Mouse (Mus musculus) frontal cortex, postnatal 10 days (tissue): ENCODE data around the gene Dgki.

Source experiments
- DNase-seq, 2 experiments: peaks; one replicate each; pipeline ENCODE4 v3.0.0; 2022; ENCODE audit warnings: low spot score in 2 of 2, mixed read lengths in 1 of 2

Gene Dgki

GRCm38 (mm10) chr6:37242100-37242768 lies 57.8 kb downstream of the Dgki start:
- no peak for DNase-seq

GRCm38 (mm10) chr6:37241434-37241833 lies 58.5 kb downstream of the Dgki start:
- DNase-seq = no peak

GRCm38 (mm10) chr6:37240140-37240539 lies 59.8 kb downstream of the Dgki start:
- no peak for DNase-seq

GRCm38 (mm10) chr6:37236893-37237292 lies 63.1 kb downstream of the Dgki start:
- no peak for DNase-seq

- no peak for DNase-seq
Measured at GRCm38 (mm10) chr6:37231148-37231547, 68.8 kb downstream of the Dgki start.

GRCm38 (mm10) chr6:37222947-37223510 lies 77.0 kb downstream of the Dgki start:
- DNase-seq = no peak

- no peak for DNase-seq
Measured at GRCm38 (mm10) chr6:37222016-37222415, 78.0 kb downstream of the Dgki start.

GRCm38 (mm10) chr6:37219110-37219509 lies 80.9 kb downstream of the Dgki start:
- DNase-seq = no peak

- peak; percentile 44 to 57 for DNase-seq
Measured at GRCm38 (mm10) chr6:37216342-37216763, 83.6 kb downstream of the Dgki start.

GRCm38 (mm10) chr6:37215655-37216054 lies 84.3 kb downstream of the Dgki start:
- no peak for DNase-seq

GRCm38 (mm10) chr6:37212930-37213329 lies 87.1 kb downstream of the Dgki start:
- peak in 1 of 2 experiments; percentile 36 for DNase-seq

GRCm38 (mm10) chr6:37211545-37212247 lies 88.3 kb downstream of the Dgki start:
- DNase-seq = no peak

GRCm38 (mm10) chr6:37202901-37203300 lies 97.1 kb downstream of the Dgki start:
- DNase-seq = no peak

GRCm38 (mm10) chr6:37200840-37201239 lies 99.1 kb downstream of the Dgki start:
- no peak for DNase-seq

GRCm38 (mm10) chr6:37199502-37199901 lies 100.5 kb downstream of the Dgki start:
- no peak for DNase-seq

GRCm38 (mm10) chr6:37197745-37198144 lies 102.2 kb downstream of the Dgki start:
- DNase-seq = no peak

GRCm38 (mm10) chr6:37196870-37197269 lies 103.1 kb downstream of the Dgki start:
- no peak for DNase-seq

- DNase-seq = no peak
Measured at GRCm38 (mm10) chr6:37195766-37196165, 104.2 kb downstream of the Dgki start.

- no peak for DNase-seq
Measured at GRCm38 (mm10) chr6:37181961-37182360, 118.0 kb downstream of the Dgki start.

GRCm38 (mm10) chr6:37171149-37171832 lies 128.7 kb downstream of the Dgki start:
- no peak for DNase-seq

- no peak for DNase-seq
Measured at GRCm38 (mm10) chr6:37158880-37159279, 141.1 kb downstream of the Dgki start.

- no peak for DNase-seq
Measured at GRCm38 (mm10) chr6:37154051-37154450, 145.9 kb downstream of the Dgki start.
